Mouse (Mus musculus) right cerebral cortex, postnatal 25 days (tissue): ENCODE results near the gene Pskh1.
A peak's percentile ranks its signal among the peaks of the same experiment; 100 is the strongest.

Experiments used
- DNase-seq: peaks from one replicate; pipeline ENCODE4 v3.0.0; 2022

Pskh1 gene

GRCm38 (mm10) chr8:105961101-105961500, 60.9 kb downstream of the Pskh1 start:
- no peak for DNase-seq

- no peak for DNase-seq
Observed at GRCm38 (mm10) chr8:105961536-105961935, 61.3 kb downstream of the Pskh1 start.

GRCm38 (mm10) chr8:105964506-105965265, 64.4 kb downstream of the Pskh1 start:
- DNase-seq: no peak

- no peak for DNase-seq
Observed at GRCm38 (mm10) chr8:105965266-105965904, 65.1 kb downstream of the Pskh1 start.

- DNase-seq: peak; percentile 40
Observed at GRCm38 (mm10) chr8:105965905-105966341, 65.7 kb downstream of the Pskh1 start, which contains the start of gene Slc12a4. TSS of gene Slc12a4 (minus strand) at chr8:105966097.

- no peak for DNase-seq
Observed at GRCm38 (mm10) chr8:105966692-105967311, 66.6 kb downstream of the Pskh1 start.

GRCm38 (mm10) chr8:105969367-105969766, 69.1 kb downstream of the Pskh1 start:
- DNase-seq: no peak

GRCm38 (mm10) chr8:105971019-105971720, 70.9 kb downstream of the Pskh1 start:
- DNase-seq: no peak

- no peak for DNase-seq
Observed at GRCm38 (mm10) chr8:105975363-105975762, 75.1 kb downstream of the Pskh1 start.

GRCm38 (mm10) chr8:105979325-105979724, 79.1 kb downstream of the Pskh1 start, which contains the start of gene Dpep3:
TSS of gene Dpep3 (minus strand) at chr8:105979429.
- DNase-seq: no peak

GRCm38 (mm10) chr8:105981146-105981545, 80.9 kb downstream of the Pskh1 start:
- DNase-seq: no peak
